Mouse (Mus musculus) forebrain, embryonic 13.5 days (tissue): ENCODE data around the gene Gpr137. TPM values are rescaled to one million over a fixed set of nuclear protein-coding genes. Genes with fewer than 3 reads are reported as not detected.

ENCODE experiments used
- ATAC-seq: fragments of 200-750 bp; cut with Nextera tagmentation; 2 replicates; pipeline ENCODE4 v1.8.0; 2017
- H3K27ac ChIP-seq: fragments of 300-500 bp; sonication (generic); 2 replicates; pipeline ENCODE4 v1.5.1; 2015; ENCODE audit warnings: inconsistent platforms, mild to moderate bottlenecking, moderate library complexity
- H3K27me3 ChIP-seq: fragments of 300-500 bp; sonication (generic); 2 replicates; pipeline ENCODE4 v1.6.1; 2015; ENCODE audit warnings: mild to moderate bottlenecking, inconsistent platforms
- H3K36me3 ChIP-seq: fragments of 300-500 bp; sonication (generic); 2 replicates; pipeline ENCODE4 v1.6.1; 2015; ENCODE audit warnings: mild to moderate bottlenecking, inconsistent platforms; ENCODE audit not compliant: poor library complexity, severe bottlenecking
- H3K4me1 ChIP-seq: fragments of 300-500 bp; sonication (generic); 2 replicates; pipeline ENCODE4 v1.6.1; 2015; ENCODE audit warnings: inconsistent platforms
- H3K4me2 ChIP-seq: fragments of 300-500 bp; sonication (generic); 2 replicates; pipeline ENCODE4 v1.6.1; 2015; ENCODE audit warnings: inconsistent platforms, mild to moderate bottlenecking, moderate library complexity
- H3K4me3 ChIP-seq: fragments of 300-500 bp; sonication (generic); 2 replicates; pipeline ENCODE4 v1.5.1; 2015; ENCODE audit warnings: mild to moderate bottlenecking, inconsistent platforms
- H3K9ac ChIP-seq: fragments of 300-500 bp; sonication (generic); 2 replicates; pipeline ENCODE4 v1.6.1; 2015; ENCODE audit warnings: mild to moderate bottlenecking, inconsistent platforms
- H3K9me3 ChIP-seq: fragments of 300-500 bp; sonication (generic); replicated peaks from 2 replicates; pipeline ENCODE4 v1.6.1; 2016; ENCODE audit warnings: inconsistent platforms
- WGBS: fragments of 180-500 bp; shearing (Covaris S2); methylation state at CpG from one replicate; pipeline ENCODE4 v1.1.7; 2015; 5-methylcytosine and 5-hydroxymethylcytosine counted together
- polyA plus RNA-seq: library from polyadenylated mRNA; unstranded; fragments of >200 nt; fragmentation: Nextera tagmentation; extraction: Ambion mirVana; gene quantifications from 2 replicates; pipeline ENCODE4 v1.2.1, GENCODE M21; 2015

The Gpr137 gene
- polyA plus RNA-seq, 1 experiment from 2014 or later = 32.4 TPM

DNA sequence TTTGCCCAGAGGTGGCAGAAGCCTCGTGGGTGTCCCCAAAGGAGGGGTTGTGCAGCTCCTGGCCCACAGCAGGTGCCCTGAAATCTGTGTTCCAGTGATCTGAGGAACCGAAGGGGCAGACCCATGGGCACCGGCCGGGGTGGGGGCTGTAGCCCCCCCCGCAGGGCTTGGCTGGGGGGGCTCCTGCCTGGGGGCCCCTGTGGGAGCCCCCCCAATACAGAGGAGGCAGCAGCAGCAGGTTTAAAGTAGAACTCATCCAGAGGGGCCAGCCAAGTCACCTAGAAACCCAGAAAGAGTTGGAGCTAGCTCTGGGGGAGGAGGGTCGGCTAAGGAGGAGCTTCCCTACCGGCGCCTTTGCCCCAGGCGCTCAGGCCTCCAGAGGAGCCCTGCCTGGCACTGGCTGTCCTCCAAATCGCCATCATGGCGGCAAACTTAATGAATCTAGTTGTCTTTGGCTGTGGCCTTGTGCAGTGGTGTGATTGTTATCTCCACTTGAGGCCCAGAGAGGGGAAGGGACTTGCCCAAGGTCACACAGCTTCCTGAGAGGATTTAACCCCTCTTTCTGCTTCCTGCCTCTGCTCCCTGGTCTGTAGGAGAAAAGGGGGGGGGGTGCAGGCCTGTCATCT, 28.3 kb upstream of the Gpr137 start:
- 10% methylated on average over 11 of the region's 11 CpGs for WGBS
- no peaks in the 10 kb centered on the region for H3K36me3 ChIP-seq
- H3K4me1 ChIP-seq = peaks cover 29% of the 10 kb centered on the region
- no peak for ATAC-seq
- H3K27me3 ChIP-seq = peaks cover 45% of the 10 kb centered on the region
- peak overlapping the region; percentile 60 for H3K4me2 ChIP-seq
- no peak overlapping the region for H3K4me3 ChIP-seq
- H3K9me3 ChIP-seq = no peaks in the 10 kb centered on the region
- H3K27ac ChIP-seq = no peak overlapping the region; the same call in 1 of the 2 replicates
- H3K9ac ChIP-seq = peak overlapping the region; percentile 40

DNA sequence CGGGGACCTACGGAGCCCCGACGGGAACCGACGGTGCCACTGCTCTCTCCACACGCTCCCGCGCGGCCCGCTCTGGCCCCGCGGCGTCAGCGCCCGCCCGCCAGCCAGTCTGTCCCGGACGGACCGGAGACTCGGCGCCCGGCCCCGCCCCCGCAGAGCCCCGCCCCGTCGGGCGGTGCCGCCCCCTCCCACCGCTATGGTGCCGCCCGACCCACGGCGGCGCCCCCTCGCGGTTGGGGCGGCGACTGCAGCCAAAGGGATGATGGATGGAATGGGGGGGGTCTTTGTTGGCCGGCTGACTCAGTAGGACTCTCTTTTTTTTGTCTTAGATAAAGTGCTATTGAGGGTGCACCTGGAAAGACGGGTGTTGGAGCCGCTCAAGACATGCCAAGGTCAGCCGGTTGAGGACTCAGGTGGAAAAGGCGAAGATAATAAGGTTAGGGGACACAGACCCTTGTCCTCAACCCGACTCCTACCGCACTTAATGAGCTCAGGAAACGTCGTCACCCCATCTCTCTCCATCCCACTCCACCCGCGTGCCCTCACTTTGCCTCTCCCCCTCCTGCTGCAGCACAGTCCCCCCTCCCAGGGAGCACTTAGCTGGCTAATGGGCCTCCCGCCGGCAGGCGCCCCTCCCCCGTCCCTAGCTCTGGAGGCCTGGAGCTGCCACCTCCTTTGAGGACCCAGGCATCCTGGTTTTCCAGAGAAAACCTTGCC, 27.5 kb upstream of the Gpr137 start:
- Histone ChIP-seq H3K9ac (peak overlapping the region; percentile 61), H3K27ac (no peak overlapping the region), H3K4me2 (peak overlapping the region; percentile 60), H3K4me3 (peak overlapping the region; percentile 42), H3K4me1 (peaks cover 29% of the 10 kb centered on the region), H3K36me3 (no peaks in the 10 kb centered on the region), H3K9me3 (no peaks in the 10 kb centered on the region), H3K27me3 (peaks cover 45% of the 10 kb centered on the region)
- peak; percentile 13; the same call in 1 of the 2 replicates for ATAC-seq
- WGBS = 2% methylated on average over 55 of the region's 55 CpGs

DNA sequence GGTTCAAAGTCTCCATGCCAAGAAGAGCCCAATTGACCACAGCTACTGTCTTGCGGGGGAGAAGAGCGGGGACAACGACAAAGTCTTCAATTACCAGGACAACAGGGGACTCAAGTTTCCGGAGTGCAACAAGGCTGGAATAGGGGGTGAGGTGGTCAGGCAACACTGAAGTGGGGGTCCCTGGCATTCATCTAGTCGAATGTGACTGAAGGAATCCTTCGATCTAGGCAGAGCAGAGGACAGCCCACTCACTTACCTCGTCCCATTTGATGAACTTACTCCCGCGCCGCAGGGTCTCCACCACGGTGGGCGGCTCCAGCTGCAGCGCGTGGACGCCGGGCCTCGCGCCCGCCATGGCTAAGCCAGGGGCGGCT, 27.0 kb upstream of the Gpr137 start:
- peak overlapping the region; percentile 42 for H3K4me3 ChIP-seq
- H3K4me1 ChIP-seq = peaks cover 29% of the 10 kb centered on the region
- peaks cover 45% of the 10 kb centered on the region for H3K27me3 ChIP-seq
- no peak; the same call in 1 of the 2 replicates for ATAC-seq
- no peak overlapping the region for H3K27ac ChIP-seq
- H3K9me3 ChIP-seq = no peaks in the 10 kb centered on the region
- no peaks in the 10 kb centered on the region; the same call in 1 of the 2 replicates for H3K36me3 ChIP-seq
- 1% methylated on average over 19 of the region's 20 CpGs for WGBS
- peak overlapping the region; percentile 61 for H3K9ac ChIP-seq
- H3K4me2 ChIP-seq = peak overlapping the region; percentile 60

DNA sequence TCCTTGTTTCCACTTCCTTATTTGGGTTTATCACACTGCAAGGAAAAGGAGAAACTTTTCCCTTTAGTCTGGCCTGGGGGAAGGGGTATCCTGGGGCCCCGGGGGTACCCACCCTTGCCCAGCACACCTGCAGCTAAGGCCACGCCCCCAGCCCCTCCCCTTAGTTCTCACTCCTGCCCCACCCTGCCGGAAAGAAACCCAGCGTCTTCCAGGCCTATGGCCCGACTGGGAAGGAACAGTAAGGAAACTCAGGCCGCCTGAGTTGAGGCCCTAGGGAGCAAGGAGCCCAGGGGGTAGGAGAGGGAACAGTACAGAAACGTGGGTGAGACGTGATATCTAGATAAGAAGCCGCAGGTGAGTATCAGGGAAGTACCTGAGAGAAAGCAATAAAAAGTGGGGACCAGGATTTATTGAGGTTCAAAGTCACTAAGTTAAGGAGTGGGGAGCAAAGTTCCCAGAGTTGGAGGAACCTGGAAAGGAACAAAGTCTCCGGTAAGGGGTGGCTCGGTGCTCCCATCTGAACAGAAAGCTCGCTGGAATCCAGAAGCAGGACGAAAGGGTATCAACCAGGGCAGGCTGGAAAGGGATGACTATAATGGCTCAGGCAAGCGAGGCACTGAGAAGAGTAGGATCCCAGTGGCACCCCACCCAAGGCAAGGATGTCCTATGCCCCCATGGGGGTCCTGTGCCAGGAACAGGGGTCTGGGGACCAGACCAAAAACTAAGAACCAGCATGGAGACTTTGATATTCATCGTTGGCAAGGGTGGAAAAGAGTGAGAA, 26.4 kb upstream of the Gpr137 start:
- Histone ChIP-seq H3K27ac (no peak overlapping the region), H3K9ac (peak overlapping the region; percentile 61; the same call in 1 of the 2 replicates), H3K4me2 (peak overlapping the region; percentile 60), H3K4me3 (peak overlapping the region; percentile 42), H3K36me3 (no peaks in the 10 kb centered on the region; the same call in 1 of the 2 replicates), H3K27me3 (peaks cover 45% of the 10 kb centered on the region), H3K9me3 (no peaks in the 10 kb centered on the region), H3K4me1 (peaks cover 24% of the 10 kb centered on the region)
- ATAC-seq = no peak
- WGBS = 14% methylated on average over 15 of the region's 15 CpGs

DNA sequence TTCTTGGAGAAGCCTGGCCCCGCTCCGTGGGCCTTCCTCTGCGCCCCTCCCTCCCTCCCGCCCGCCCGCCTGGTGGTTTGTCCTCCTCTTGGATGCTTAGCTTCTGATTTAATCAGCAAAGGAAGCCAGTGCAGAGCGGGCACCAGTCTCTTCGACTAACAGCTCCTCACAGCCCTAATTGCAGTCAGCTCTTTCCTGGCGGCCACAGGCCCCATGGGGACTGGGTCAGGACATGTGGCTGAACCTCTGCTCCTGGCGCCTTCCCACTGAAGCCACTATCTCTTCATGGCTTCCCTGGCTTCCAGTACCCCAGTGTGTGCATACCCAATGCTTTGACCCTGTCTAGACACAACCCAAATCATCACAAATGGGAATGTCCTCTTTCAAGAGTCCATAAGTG, 14.2 kb upstream of the Gpr137 start:
- no peaks in the 10 kb centered on the region for H3K9me3 ChIP-seq
- peaks cover 22% of the 10 kb centered on the region; the same call in 1 of the 2 replicates for H3K36me3 ChIP-seq
- H3K27me3 ChIP-seq = no peaks in the 10 kb centered on the region
- H3K4me2 ChIP-seq = no peak overlapping the region
- ATAC-seq = no peak
- no peak overlapping the region for H3K9ac ChIP-seq
- H3K4me3 ChIP-seq = no peak overlapping the region
- no peak overlapping the region for H3K27ac ChIP-seq
- 81% methylated on average over 10 of the region's 10 CpGs for WGBS
- H3K4me1 ChIP-seq = peaks cover 14% of the 10 kb centered on the region

DNA sequence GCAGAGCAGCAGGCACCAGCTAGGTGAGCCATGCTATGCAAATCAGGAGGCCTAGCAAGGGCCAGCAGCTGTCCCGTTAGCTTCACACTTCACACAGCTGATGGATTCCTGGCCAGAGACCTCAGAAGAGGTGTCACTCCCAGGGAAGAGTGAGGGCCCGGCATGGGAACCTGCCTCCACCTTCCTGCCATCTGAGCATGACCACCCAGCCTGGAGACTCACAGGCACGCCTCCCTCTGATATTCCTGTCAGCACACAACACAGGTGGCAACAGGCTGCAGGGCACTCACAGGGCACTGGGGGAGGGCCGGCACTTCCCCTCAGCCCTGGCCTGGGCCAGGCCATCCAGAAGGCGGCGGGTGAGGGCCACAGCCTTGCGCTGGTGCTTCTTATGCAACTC, 13.1 kb upstream of the Gpr137 start:
- ATAC-seq = no peak
- Histone ChIP-seq H3K36me3 (peaks cover 22% of the 10 kb centered on the region; the same call in 1 of the 2 replicates), H3K4me3 (no peak overlapping the region), H3K9ac (no peak overlapping the region), H3K4me2 (no peak overlapping the region), H3K27me3 (no peaks in the 10 kb centered on the region), H3K27ac (no peak overlapping the region), H3K9me3 (no peaks in the 10 kb centered on the region), H3K4me1 (peaks cover 17% of the 10 kb centered on the region)
- WGBS = 86% methylated on average over 7 of the region's 7 CpGs

DNA sequence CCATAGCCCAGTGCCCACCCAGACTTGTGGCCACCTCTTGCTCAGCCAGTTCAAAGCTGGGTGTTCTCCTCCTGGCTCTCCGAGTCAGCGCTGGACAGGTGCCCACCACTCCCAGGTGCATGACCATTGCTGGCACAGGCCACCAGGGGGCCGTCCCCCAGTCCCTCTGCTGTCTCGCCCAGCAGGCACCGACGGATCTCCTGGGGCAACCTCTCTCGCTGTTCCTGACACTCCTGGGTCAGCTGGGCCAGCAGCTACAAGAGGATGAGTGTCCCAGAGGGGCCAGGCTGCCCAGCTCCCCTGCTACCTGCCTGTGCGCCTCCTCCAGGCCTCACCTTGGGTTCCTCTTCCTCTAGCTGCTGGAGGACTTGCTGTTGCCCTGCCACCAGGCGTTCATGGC, 11.8 kb upstream of the Gpr137 start:
- WGBS = 52% methylated on average over 9 of the region's 9 CpGs
- Histone ChIP-seq H3K27ac (no peak overlapping the region), H3K27me3 (no peaks in the 10 kb centered on the region), H3K4me2 (no peak overlapping the region), H3K36me3 (peaks cover 17% of the 10 kb centered on the region; the same call in 1 of the 2 replicates), H3K4me1 (peaks cover 27% of the 10 kb centered on the region), H3K9ac (no peak overlapping the region), H3K9me3 (no peaks in the 10 kb centered on the region), H3K4me3 (no peak overlapping the region)
- no peak for ATAC-seq

DNA sequence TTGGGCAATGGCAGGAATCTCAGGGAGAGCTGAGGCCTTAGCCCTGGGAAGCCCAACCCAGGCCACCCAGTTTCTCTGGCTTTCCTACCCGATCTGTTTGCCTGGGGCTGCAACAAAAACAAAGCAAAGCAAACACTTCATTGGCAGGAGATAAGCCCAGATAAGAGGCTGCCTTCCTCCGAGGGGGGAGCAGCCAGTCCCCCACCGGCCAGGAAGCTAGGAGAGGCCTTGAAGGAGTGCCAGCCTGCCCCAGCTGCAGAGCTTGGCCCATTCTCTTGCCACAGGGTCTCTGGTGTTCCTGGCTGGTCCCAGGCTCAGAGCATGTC, 10.4 kb upstream of the Gpr137 start:
- Histone ChIP-seq H3K9me3 (no peaks in the 10 kb centered on the region), H3K4me1 (peaks cover 27% of the 10 kb centered on the region), H3K4me2 (peak overlapping the region; percentile 98), H3K27ac (no peak overlapping the region), H3K4me3 (peak overlapping the region; percentile 60), H3K27me3 (no peaks in the 10 kb centered on the region), H3K9ac (peak overlapping the region; percentile 84), H3K36me3 (peaks cover 17% of the 10 kb centered on the region; the same call in 1 of the 2 replicates)
- WGBS = 29% methylated on average over 3 of the region's 3 CpGs
- ATAC-seq = no peak

DNA sequence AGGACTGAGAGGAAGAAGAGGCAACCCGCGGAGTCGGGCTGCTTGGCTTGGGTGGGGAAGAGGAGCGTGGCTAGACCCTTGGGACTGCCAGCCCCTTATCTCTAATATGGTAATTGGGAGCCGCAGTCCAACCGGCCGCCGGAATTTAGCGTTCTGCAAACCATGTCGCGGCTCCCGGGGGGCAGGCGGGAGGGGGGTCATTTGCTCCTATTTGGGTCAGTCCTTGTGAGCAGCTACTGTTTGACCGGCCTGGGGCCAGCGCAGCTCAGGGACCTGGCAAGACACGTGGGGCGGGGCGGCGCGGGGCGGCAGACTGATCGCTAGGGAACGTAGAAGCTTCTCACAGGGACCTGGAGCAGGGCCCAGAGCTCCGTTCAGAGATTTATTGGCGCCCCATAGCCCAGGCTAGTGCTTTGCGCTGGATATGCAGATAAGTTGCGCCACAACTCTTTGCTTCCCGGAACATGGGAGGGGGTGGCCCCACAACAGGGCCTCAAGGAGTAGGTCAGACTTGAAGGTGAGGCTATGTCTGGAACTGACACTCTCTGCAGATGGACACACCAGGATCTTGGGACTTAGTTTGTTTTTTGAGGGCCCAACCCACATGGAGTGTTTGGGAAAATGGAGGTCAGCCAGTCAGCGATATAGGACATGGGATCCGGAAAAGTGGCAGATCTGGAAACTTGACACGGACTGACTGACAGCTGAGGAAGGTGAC, 9.9 kb upstream of the Gpr137 start:
- Histone ChIP-seq H3K9me3 (no peaks in the 10 kb centered on the region), H3K4me3 (peak overlapping the region; percentile 60), H3K4me2 (peak overlapping the region; percentile 98), H3K27me3 (no peaks in the 10 kb centered on the region), H3K36me3 (peaks cover 17% of the 10 kb centered on the region; the same call in 1 of the 2 replicates), H3K9ac (peak overlapping the region; percentile 84), H3K4me1 (peaks cover 27% of the 10 kb centered on the region), H3K27ac (peak overlapping the region; percentile 97)
- peak; percentile 37 for ATAC-seq
- WGBS = 4% methylated on average over 31 of the region's 31 CpGs

DNA sequence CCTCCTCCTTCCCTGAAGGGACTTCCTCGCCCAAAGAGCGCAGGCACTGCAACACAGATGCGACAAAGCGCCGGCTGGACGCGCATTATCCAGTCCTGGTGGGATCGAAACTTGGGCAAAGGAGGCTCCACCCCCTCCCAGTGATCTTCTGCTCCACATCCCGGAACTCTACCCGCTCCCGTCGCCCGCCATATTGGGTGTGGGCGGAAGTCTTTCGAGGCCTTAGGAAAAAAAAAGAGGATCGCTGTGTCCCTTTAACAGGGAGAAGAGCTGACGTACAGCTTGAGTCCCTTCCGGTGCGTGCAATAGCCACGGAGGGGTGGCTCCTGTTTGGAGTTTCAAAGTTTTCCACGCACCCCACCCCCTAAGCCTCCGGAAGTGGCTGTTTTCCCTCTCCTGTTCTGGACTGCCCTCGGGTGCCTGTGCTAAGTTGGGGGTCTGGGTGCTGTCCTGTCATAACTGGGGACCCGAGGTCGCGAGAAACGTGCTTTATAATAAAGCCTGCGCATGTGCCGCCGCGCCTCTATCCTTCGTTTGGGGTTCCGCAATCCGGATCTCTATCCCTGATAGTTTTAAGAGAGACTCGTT, 9.2 kb upstream of the Gpr137 start:
- H3K27ac ChIP-seq = peak overlapping the region; percentile 97
- peak overlapping the region; percentile 60 for H3K4me3 ChIP-seq
- peak overlapping the region; percentile 98 for H3K4me2 ChIP-seq
- peak overlapping the region; percentile 84 for H3K9ac ChIP-seq
- peaks cover 17% of the 10 kb centered on the region; the same call in 1 of the 2 replicates for H3K36me3 ChIP-seq
- H3K4me1 ChIP-seq = peaks cover 27% of the 10 kb centered on the region
- ATAC-seq = peak; percentile 87
- H3K9me3 ChIP-seq = no peaks in the 10 kb centered on the region
- under 1% methylated on average over 35 of the region's 35 CpGs for WGBS
- H3K27me3 ChIP-seq = no peaks in the 10 kb centered on the region

DNA sequence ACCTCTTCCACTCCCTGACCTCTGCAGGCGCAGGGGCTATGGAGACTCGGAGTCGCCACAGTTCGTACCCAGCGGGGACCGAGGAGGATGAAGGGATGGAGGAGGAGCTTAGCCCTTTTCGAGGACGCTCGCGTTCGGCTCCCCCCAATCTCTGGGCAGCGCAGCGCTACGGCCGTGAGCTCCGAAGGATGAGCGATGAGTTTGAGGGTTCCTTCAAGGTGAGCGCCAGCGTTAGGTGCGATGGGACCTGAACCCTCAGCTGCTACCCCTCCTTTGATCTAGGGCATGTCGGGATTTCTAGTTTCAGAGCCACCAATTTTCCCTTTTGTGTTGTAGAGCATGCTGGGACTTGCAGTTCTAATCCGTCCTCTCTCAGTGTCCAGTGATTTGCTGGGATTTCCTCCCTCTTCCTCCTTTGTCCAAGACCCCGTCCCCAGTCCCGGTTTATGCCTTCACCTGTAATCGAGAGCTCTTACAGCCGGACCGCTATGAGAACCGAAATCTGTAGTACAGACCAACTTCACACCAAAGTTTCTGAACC, 8.4 kb upstream of the Gpr137 start:
- ATAC-seq = peak; percentile 61
- Histone ChIP-seq H3K9ac (peak overlapping the region; percentile 84), H3K36me3 (peaks cover 16% of the 10 kb centered on the region), H3K27me3 (no peaks in the 10 kb centered on the region), H3K9me3 (no peaks in the 10 kb centered on the region), H3K27ac (peak overlapping the region; percentile 97), H3K4me1 (peaks cover 27% of the 10 kb centered on the region), H3K4me2 (peak overlapping the region; percentile 98), H3K4me3 (peak overlapping the region; percentile 60)
- WGBS = 1% methylated on average over 28 of the region's 28 CpGs
